Mouse (Mus musculus) NIH3T3 (cell line): ENCODE measurements around the gene Nudt14.

Experiments used
- DNase-seq: peaks from one replicate; pipeline ENCODE4 v3.0.0-alpha.2; 2012; ENCODE audit warnings: low read depth

The Nudt14 gene

DNA sequence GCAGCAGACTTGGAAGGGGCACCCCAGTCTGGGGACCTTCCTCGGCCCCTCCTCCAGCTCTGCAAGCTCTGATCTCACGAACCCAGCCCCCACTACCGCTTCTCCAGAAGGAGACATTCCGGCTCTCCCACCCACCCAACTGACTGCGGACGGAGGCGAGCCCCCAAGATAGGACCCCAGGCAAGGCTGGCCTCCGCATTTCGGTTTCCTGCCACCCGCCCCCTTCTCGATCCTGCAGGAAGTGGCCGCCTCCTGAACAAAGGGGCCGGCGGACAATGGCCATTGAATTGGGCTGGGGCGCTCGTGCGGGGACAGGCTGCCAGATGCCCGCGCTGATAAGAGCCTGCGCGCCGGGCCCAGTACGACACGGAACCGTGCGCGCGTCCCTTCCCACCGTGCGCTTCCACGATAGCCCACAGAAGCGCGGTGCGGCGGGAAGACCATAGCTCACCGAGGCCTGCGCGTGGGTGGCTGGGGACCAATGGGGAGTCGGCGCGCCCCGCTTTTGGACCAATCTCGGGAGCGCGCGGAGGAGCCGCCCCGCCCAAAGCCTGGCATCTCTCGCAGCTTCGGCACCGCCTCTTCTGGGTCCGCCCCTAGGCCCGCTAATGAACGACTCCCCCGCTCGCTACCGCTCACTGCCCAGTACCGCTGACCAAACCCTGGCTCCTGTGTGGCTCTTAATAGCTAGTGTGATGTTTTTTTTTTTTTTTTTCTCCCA, 8.3 kb upstream of the Nudt14 start:
- peak; percentile 92 for DNase-seq

DNA sequence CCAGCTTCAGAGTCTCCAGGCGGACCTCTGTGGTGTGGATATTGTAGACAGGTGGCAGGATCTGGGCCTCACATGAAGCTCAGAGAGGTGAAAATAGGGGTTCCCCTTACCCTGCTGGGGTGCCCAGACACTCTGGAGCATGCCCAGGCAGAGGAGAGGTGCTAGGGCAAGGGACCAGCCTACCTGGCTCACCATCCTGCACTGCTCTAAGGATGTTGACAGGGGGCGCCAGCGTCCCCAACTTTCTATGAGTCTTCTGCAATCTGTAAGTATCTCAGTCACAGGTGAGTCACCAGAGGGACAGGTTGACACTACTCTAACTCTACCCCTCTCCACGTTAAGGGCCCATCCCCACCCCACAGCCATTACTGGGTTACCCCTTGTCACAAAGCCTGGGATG, 5.4 kb upstream of the Nudt14 start:
- peak; percentile 28 for DNase-seq

DNA sequence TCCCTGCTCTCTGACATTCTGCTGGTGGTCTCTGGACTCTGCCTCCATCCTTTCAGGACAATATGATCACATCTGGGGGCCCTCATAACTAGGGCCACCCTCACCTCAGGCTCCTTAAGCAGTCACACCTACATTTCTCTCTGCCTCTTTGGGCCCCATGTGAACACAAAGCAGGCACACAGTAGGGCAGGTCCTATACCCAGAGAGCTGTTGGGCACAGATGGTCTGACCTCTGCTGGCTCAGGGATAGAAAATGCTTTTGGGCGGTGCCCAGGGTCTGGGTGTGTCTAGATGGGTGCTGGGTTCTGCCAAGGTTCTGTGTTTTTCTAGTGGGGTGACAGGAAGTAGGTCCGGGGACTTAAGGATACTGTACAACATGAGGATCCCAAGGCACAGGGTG, 1.7 kb upstream of the Nudt14 start:
- no peak for DNase-seq

DNA sequence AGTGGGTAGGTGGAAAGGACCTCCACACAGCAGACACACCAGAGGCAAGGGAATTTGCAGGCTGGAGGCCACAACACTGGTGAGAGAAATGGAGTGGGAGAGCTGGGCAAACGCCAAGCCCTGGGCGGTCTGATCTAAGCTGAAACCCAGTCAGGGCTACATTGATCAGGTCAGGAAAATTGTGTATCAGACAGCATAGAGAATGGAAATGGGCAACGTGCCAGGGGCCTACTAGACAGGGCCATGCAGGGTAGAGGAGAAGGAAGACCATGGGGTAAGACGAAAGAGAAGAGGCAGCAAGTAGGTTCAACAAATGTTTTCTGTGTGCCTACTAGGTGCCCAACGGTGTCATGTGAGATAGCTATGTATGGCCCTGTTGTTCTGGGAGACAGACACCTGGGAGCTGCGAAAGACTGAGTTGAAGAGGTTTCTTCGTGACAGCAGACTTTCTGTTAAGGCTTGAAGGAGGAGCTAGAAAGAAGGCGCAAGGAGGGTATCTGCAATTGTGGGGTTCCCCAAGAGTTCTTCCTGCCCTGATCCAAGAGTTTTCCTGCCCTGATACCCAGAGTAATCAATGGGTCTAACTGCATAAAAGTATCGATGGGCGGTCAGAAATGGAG, 658 bp downstream of the Nudt14 start:
- DNase-seq: peak; percentile 34

DNA sequence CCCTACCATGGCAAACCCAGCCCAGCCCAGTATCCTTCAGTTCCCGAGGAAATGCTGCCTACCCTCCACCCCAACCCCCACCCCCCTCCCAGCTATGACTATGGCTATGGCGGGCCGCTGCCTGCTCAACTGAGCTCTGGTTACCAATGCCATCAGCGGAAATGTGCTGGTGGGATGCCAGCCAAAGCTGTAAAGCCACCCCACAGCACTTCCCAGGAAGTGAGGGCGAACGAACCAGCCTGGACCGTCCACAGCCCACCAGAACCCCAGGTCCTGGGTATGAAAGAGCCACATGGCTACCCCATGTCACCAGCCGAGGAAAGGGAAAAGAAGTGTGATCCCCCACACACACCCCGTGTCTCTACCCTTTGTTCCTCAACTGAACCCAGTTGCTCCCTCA, 1.2 kb downstream of the Nudt14 start:
- no peak for DNase-seq

DNA sequence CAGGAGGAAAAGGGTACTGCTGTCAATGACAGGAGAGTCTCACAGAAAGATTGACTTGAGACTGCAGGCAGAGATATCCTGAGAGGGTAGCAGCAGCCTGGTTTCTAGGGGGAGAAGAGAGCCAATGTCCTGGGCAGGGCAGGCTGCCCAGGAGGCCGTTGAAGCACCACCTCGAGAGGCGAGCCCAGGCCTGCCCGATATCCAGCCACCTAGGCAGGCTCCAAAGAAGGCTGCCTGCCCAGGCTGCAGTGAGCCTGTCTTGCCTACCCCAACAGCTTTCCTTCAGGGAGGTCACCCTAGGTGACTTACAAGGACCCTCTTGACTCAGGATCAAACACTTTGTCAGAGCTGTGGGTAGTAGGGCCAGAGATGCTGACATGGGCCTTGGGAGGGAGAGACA, 1.7 kb downstream of the Nudt14 start:
- no peak for DNase-seq

DNA sequence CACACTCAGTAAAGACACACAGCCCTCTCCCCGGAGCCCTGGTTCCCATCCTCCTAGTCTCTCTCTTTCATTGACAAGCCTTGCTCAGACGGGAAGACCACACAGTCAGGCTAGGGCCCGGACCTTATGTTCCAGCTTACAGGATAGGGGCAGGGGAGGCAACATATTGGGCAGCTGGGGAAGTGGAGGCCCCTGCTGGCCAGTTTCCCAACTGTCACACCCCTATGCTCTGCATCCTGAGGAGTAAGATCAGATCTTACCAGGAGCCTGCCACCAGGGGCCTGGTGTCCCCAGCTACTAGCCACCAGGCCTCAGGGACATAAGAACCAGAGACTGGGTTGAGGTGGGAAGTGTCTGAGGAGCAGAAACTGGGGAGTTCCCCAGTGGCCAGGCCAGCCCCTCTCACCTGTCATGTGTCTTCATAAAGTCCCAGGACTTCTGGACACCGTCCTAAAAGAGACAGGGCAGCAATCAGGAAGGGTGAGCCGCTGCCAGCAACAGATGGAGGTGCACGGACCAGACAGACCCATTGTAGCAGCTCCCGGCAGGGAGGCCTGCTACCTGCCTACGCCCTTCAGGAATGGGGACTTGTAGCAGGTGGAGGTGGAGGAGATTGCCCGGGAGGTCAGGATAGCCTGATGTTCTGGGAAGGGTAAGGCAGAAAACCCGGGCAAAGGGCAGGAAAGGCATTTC, 2.9 kb downstream of the Nudt14 start:
- peak; percentile 54 for DNase-seq

DNA sequence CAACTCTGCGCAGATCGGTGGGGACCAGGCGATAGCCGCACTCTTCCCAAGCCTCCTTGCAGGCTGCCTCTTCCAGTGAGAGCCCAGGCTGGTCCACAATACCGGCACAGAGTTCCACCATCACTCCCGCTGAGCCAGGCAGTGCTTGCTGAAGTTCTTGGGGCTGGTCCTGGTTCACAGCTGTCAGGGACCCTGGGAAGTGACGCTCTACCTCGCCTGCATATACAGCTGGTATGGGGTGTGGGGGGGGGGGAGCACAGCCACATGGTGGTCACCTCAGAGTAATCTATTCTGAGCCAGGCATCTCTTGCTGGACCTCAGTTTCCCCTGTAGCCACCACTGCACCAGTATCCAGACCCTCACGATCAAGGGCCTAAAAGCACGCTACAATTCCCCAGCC, 3.6 kb downstream of the Nudt14 start:
- DNase-seq: no peak

DNA sequence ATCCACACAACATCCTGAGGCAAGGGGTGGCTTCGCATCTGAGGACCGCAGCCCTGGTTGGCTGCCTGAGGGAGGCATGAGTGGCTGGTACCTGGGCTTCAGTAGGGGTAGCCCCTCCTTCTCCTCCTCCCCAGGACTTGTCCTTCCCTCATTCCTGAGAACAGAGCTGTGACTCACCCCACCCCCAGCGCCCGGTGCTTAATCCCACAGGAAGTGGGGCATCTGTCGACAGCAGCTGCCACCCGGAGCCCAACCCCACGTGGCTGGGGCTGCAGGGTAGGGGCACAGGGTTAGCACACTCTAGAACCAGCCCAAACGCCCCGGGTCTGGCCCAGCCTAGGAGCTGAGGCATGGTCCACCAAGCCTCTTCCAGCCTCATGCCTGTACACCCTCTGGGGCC, 4.0 kb downstream of the Nudt14 start:
- DNase-seq: peak; percentile 62

DNA sequence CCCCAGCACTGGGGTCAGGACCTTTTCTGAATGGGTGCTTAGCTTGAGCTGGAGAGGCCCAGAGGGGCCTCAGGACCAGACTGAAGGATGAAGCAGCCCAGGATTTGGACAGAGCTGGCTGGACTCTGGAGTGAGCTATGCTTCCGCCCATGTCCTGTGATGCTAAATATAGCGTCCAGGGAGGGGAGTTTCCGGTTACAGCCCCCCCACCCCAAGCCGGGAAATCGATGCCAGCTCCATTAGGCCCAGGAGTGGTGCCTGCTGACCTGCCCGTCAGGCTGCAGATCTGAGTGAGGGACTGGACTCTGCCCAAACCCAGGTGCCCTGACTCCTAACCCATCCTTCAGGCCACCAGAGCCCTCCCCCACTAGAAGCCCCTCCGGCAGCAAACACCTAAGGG, 9.3 kb downstream of the Nudt14 start:
- peak; percentile 45 for DNase-seq

DNA sequence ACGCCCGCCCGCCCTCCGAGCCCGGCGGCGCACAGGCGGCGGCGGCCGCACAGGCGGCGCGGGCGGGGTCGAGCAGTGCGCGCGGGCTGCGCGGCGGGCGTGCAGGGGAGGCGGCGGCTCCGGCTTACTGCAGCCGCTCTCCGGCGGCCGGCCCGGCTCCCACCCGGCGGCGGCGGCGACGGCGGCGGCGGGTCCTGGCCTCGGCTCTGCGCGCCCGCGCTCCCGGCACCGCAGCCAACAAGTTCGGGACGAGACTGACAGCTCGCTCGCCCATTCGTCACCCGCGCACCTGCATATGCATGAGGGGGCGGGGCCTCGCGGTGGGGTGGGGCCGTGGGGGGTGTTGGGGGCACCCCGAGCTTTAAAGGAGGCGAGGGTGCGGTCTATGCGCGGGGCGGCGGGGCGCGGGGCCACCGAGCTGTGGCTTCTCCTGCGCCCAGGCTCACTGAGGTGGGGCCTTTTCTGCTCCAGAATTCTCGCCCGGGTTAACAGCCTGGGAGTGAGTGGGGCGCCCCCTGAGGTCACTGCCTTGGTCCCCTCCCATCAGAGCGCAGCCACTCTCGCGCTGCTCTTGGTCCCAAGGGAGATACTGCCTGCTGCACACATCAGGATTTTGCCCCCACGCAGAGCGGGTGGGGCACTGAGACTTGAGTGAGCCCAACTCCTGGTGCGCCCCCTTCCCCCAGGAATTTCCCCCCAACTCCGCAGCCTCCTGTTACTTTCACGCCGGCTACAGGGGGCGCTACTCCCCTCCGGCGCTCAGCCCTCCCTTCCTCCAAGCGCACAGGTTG, 12.2 kb downstream of the Nudt14 start, which contains the start of gene Jag2:
TSS of gene Jag2 (minus strand) at position 215 of the 791 bp plus-strand sequence.
- no peak for DNase-seq

DNA sequence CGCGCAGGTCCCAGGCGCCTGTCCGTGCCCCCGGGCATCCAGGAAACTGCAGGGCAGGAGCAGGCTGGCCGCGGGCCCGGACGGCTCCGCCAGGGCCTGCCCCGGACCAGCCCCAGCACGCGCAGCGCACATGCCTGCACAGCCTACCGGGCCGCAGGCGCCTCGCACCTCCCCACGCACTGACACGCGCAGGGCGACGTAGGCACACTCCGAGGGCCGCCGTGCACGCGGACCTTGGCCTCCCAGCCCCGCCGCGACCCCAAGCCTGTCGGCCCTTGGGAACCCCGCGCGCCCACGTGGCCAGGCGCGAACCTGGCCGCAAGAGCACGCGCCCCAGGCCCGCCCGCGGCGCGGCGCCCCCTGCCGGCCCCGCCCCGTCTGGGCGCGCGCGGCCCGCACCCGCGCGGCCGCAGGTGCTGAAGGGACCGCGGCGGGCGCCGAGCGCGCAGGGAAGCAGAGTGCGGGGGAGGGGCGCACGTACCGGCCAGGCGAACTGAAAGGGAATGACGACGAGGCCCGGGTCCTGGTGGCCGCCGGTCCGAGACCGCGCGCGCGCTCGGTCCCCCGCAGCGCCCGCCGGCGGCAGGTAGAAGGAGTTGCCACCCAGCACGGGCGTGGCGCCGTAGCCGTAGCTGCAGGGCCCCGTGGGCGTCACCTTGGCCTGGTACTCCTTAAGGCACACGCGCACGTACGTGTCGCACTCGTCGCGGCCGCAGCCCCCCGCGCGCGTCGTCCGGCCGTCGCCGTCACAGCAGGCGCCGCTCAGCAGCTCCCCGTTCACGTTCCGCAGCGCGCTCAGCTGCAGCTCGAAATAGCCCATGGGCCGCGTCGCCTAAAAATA, 13.3 kb downstream of the Nudt14 start:
- no peak for DNase-seq

DNA sequence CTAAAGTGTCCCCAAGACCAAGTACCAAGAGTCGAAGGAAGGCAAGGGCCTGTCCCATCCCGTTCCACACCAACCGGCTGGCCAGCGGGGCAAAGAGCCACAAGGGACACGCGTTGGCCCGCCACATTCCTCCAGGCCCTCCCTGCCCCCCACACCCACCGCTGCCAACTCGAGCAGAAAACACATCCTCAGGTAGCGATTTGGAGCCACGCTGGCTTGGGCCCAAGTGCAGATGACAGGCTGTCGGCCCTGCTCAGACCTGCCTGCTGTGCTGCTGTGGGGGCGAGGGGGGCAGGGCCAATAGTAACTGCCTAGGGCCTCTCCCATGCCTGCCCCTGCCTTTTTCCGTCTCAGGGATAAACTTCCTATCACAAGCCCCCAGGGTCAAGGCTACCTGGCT, 14.7 kb downstream of the Nudt14 start:
- no peak for DNase-seq

DNA sequence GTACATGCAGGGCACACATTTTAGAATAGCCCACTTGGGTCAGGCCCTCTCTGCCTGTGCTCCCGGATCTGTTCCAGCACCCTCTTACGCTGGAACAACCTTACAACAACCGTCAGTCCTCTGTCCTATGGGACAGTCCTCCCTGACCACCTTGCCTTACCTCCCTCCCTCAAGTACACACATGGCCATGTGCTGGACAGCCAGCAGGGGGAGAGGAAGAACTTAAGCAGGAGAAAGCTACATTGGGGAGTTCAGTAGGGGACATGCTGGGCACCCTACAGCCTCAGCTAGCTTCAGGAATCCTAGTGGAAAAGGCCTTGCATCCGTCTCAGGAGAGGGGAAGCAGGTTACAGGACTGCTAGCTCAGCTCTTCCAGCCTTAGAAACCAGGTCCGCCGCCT, 16.0 kb downstream of the Nudt14 start:
- no peak for DNase-seq

DNA sequence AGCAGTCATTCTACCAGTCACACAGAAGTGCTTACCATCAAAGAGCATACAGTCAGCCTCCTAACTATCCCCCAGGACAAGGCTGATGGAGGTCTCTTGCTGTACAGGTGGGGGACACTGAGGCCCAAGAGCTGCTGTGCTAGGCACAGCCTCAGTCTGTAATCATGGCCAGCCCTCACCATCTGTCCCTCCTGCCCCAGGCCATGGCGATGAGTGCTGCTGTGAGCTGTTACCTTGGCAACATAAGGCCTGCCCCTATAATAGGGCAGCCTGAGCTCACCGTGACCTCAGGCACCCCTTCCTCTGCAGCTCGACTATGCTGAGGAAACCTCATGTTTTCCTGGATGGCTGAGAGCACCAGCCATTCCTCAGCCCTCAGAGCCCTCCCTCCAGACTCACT, 19.4 kb downstream of the Nudt14 start:
- no peak for DNase-seq

DNA sequence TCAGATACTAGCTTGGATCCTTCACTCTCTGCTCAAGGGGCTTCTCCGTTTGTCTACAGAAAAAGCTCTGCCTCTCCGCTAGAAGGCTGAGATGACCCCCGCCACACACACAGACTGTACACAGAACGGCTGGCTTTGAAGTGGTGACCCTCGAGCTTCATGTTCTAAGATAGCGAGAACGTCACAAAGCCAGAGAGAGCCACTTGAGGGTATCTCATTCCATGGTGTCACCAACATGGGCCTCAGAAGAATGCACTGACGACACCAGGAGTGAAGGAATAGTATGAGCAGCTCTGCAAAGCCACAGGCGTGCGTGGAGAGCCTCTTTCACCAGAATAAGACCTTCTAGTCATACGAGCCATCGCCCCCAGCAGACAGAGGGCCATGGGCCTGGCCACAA, 20.4 kb downstream of the Nudt14 start:
- DNase-seq: no peak

DNA sequence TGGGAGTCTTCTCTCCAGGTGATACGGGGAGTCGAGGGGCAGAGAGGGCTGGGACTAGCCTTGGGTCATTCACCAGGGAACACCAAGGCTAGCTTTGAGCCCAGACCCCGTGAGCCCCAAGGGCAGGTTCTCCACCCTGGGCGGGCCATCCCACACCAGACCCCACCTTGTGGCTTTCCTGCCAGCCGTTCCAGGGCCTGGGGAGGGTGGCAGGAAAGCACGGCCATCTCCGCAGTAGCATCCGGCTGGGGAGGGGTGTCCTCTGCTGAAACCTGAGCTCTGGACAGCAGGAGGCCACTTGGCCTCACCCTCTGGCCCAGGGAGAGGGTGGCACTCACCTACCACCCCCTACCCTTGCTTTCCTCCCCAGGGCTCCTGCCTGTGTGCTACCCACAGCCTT, 24.0 kb downstream of the Nudt14 start:
- no peak for DNase-seq

DNA sequence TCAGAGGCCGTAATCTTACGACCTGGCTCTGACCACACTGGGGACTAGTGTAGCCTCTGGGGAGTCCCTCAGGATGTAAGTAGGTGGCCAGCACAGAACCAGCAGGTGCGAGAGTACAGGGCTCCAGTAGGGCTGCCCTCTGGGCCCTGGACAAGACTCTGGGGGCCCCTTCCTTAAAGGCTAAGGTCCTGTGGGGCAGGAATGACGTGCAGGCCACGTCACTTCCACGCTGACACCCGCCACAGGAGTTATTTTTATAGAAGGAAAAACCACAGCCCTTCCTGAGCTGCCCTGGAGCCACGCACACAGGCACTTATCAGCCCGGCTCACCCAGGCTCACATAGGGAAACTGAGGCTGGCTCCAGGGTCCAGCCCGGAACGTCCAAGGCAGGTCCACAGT, 24.4 kb downstream of the Nudt14 start:
- DNase-seq: no peak

DNA sequence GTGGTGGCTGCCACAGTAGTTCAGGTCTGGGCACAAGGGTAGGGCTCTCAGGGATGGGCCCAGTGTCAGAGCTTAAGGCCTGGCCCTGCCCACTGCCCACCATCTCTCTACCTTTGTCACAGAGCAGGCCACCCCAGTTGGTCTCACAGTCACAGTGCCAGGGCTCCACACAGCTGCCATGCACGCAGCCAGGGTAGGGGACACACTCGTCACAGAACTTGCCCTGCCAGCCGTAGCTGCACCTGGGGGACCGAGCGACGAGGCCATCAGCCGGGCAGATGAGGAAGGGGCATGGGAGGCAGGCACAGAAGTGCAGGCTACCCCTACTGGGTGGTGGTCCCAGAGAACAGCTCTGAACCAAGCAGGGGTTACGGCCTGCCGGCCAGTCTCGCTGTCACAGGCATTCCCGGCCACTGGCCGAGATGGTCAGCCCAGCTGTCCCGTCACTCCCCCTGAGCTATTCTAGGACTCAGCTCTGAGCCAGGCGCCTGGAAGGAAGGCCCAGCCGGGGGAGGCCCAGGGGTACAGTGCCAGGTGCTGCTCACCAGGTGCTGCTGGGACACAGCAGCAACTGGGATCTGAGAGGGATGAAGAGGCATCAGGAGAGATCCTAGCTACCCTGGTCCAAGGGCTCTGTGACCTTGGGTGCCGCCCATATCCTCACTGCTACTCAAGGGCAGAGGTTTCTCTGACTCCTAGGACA, 25.1 kb downstream of the Nudt14 start:
- no peak for DNase-seq

DNA sequence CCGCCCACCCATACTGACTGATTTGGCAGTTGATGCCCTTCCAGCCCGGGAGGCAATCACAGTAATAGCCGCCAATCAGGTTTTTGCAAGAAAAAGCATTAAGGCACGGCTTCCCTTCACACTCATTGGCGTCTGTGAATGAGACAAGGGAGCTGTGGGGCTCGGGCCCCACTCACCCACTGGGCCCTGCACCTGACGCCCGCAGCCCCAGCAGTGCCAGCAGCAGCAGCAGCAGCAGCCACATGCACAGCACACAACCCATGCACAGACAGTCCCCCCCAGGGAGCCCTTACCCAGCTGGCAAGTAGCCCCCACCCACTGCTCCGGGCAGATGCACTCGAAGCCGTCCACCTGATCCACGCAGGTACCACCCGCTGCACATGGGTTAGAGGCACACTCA, 26.3 kb downstream of the Nudt14 start:
- no peak for DNase-seq

DNA sequence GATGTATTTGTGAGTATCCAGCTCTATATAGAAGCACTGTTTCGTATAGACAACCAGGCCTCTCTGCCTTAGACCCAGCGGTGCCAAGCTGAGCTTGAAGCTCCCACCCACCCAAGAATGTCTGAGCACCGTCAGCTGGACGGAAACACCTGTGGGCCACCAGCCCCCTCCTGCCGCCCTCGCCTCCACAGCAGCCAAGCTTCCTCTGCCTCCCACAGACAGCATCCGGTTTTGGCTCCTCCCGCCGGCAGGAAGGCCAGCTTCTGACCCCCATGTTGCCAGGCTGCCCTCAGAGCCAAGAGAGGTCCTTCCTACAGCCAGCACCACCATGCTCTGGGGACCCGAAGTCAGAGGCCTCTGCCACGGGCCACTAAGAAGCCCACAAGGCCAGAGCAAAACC, 27.4 kb downstream of the Nudt14 start:
- no peak for DNase-seq
